Mouse (Mus musculus): Measurements from ENCODE around the gene Rnf212b.
A peak's percentile ranks its signal among the peaks of the same experiment; 100 is the strongest.

GRCm38 (mm10) chr14:54876539-54877047, 62.7 kb downstream of the Rnf212b start:
- no peak for TF ChIP-seq JUN (IDR thresholded peaks at IDR 0.05; ENCODE audit: insufficient read depth, low read depth, low read length)
- TF ChIP-seq TCF12 (IDR thresholded peaks at IDR 0.05; ENCODE audit: low read depth, low read length): peak; percentile 67
- TF ChIP-seq UBTF (IDR thresholded peaks at IDR 0.05; ENCODE audit: low read depth, low read length): peak; percentile 90
- TF ChIP-seq HCFC1 (IDR thresholded peaks at IDR 0.05; ENCODE audit: low read depth, low read length): no peak
- peak; percentile 72 for TF ChIP-seq NELFE (IDR thresholded peaks at IDR 0.05; ENCODE audit: low read depth, low read length)
- no peak for TF ChIP-seq ZC3H11A (IDR thresholded peaks at IDR 0.05; ENCODE audit: low read depth, low read length)
- peak; percentile 74 for TF ChIP-seq POLR2A (IDR thresholded peaks at IDR 0.05; ENCODE audit: low read depth, low read length)
- TF ChIP-seq MXI1 (IDR thresholded peaks at IDR 0.05; ENCODE audit: low read depth, low read length): peak; percentile 93
- peak; percentile 84 for TF ChIP-seq NRF1 (IDR thresholded peaks at IDR 0.05; ENCODE audit: low read depth, low read length)
- TF ChIP-seq CTCF (conservative IDR thresholded peaks at IDR 0.05 in 1 of 2, IDR thresholded peaks at IDR 0.05 in 1 of 2; ENCODE audit: low read depth in 2 of 2, low read length in 2 of 2): no peak
- no peak for TF ChIP-seq USF1 (IDR thresholded peaks at IDR 0.05; ENCODE audit: low read depth, low read length)
- TF ChIP-seq MAX (IDR thresholded peaks at IDR 0.05; ENCODE audit: low read length): peak; percentile 84; the same call in 1 of the 2 replicates
- TF ChIP-seq CHD1 (IDR thresholded peaks at IDR 0.05; ENCODE audit: low read depth, low read length): no peak

Measured in CH12.LX (cell line).